Mouse (Mus musculus): Measurements from ENCODE around the gene Elf2.

The Elf2 gene

DNA sequence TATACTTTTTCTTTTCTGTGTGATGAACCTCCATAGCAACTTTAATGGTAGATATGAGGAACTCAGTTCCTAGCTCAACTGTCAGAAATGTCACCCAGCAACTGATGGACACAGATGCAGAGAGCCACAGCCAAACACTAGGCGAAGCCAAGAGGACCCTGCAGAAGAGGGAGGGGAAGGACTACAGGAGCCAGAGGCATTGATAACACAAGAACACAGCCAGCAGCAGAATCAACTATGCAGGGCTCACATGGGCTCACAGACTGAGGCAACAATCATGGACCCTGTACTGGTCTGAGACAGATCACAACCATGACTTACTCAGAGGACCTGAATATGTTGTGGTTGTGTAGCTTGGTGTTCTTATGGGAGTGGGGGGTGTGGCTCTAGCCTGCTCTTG lies 56.1 kb downstream of the Elf2 start:
- in situ Hi-C loops (cut with MseI, MboI), result no loop called here

DNA sequence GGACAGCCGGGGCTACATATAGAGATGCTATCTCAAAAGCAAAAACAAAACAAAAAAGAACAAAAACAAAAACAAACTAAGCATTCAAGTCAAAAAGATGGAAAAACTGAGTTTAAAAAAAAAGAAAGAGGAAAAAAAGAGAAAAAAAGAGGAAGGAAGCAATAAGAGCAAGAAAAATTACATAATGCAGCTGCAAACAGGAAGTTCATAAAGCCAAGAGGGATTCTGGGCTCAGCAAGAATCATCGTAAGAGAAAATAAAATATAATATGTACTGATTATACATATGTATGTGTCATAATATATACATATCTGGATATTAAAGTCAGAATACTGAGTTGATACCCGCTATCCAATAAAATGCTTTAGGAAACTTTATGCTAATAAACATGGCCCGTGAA lies 58.7 kb downstream of the Elf2 start:
- in situ Hi-C loops (cut with MseI, MboI), result no loop called here

DNA sequence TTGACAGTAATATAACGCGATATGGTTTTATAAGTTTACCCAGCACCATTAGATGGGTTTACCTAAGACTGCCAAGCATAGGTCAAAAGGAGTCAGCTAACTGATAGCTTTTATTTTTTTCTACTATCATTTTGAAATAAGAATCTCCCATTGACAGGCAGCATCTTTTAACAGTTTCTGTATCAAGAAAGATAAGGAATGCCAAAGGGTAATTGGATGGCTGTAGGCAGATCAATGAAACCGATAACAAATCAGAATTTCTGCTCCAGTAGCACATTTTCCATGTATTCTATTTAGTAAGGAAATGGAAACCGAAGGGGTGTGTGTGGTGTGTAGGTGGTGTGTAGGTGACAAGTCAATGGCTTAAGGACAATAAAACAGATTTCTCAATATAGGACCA lies 62.0 kb downstream of the Elf2 start:
- in situ Hi-C loops (cut with MseI, MboI), result no loop called here

DNA sequence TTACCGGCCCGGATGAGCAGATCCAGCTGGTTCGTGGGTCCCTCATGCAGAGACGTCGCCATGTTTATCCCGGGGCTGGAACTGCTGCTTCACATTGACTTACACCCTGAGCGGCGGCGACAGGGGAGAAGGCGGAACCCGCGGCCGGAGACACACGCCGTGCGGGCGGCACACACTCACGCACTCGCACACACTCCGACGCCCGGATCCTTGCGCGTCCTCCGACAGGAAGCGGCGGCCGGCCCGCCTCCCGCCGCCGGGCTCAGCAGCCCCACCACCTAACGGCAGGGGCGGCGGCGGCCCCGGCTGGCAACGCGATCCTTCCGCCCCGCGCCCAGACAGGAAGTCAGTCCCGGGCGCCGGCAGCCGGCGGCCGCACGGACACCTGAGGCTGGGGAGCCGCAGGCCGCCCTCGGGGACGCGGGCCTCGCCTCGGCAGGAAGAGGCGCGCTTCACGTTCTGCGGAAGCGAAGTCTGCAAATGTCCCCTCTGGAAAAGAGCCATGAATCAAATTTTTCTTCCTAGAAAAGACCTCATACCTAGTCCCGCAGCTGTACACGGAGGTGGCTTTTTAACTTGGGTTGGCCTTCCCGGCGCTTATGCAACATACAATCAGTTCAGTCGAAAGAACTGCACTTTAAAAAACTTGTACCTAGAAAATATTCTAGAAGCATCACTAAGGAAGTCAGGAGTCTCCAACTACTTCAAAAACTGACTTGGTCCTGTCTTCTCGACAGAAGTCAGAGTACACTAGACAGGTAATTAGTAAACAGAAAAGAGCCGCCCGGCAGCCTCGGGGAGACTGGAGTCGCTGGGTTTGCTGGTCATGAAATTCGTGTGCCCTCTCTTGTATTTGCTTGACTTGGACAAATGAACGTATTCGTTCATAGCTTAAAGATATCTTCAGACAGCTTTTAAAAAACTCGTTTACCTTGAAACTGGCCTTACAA lies 63.0 kb downstream of the Elf2 start:
- in situ Hi-C loops (cut with MseI, MboI), result no loop called here

DNA sequence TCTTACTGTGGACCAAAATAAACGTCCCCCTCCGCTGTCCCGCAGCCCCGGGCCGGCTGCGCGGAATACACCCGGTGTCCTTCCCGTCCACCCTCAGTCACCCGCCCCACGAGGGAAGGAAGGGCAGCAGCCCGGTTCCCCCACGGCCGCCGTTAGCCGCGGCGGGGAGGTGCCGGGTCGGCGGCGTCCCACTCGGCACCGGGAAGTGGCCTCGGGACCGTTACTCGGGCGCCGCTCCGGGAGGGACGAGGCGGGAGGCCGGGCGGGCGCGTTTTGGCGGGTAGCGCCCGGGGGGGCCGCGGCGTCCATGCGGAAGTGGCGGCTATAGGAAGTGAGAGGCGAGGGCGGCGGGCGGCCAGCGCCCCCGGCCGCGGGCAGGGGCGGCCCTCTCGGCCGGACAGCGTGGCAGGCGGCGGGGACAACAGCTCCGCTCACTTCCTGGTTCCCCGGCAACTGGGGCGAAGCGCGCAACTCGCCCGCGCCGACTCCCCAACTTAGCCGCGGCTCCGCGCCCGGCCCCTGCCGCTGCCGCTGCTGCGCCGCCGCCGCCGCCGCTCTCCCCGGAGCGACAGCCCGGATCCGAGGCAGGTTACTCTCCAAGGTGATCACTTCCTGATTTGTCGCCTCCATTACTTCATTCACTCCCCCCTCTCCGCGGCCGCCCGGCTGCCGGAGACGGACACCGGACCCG lies 63.9 kb downstream of the Elf2 start:
- in situ Hi-C loops (cut with MseI, MboI), result no loop called here

DNA sequence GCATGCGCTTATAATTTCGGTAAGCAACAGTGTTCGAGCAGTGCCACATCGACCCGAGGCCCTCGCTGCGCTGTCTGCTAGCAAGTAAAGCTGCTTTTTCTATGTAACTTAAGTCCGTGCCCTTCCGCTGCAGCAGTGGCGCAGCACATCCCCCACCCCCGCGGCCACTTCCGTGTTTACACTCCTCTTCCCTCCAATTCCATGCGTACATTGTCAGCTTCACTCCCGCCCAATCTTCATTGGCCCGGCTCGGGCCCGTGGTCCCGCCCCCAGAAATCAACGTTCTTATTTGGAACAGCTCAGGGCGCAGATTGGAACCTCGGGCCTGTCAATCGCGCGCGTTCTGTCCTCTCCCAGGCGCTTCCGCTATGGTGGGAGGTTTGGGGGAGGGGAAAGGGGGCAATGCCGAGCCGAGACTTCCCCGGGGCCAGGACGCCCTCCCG lies 64.5 kb downstream of the Elf2 start:
- in situ Hi-C loops (cut with MseI, MboI), result no loop called here

DNA sequence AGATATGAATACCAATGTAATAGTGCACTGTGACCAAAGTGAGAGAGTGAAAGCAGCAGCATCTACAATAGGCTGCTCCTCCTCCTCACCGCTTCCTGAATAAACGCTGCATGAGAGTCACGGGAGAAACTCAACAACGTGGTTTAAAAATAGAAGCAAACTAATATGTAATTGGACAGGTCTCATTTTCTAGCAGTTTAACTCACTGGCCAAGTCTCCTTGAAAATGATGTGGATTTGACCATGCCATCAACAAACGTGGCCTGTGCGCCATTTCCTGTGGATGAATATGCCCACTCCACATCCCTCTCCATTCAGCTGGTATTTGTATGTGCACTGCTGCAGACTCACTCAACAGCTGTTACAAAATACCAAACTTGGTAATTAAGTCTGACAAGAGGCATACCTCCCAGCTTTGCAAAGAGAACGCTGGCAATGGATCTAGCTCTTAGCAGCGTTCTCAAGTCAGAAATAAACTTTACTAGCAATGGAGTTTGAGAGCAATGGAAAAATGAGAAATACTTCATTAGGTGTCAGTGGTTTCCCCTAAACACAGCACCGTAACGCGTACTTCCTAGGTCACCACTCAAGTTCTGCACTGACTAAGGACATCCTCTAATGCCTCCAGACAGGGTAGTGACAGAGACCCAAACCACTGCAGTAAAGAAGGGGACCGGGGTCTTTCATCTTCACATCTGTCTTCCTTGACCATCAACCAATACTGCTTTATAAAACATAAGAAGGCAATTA lies 70.2 kb downstream of the Elf2 start:
- in situ Hi-C loops (cut with MseI, MboI), result no loop called here

DNA sequence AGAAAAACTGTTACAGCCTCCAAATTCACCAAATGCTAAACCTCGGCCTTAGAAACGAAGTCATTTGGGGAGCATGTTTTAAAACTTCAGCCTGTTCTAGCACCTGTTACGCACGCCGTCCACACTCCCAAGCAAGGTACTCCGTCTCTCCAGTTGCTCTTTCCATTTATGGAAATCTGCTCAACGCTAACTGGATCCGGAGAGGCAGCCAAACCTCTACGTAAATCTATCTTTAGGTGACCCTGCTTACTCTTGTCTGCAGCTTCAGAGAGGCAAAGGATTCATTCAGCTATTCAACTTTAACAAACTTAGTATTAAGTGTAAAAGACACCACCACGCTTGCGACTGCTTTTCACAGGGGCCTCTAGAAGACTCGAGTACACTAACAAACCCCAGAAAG lies 72.0 kb downstream of the Elf2 start:
- in situ Hi-C loops (cut with MseI, MboI), result no loop called here

DNA sequence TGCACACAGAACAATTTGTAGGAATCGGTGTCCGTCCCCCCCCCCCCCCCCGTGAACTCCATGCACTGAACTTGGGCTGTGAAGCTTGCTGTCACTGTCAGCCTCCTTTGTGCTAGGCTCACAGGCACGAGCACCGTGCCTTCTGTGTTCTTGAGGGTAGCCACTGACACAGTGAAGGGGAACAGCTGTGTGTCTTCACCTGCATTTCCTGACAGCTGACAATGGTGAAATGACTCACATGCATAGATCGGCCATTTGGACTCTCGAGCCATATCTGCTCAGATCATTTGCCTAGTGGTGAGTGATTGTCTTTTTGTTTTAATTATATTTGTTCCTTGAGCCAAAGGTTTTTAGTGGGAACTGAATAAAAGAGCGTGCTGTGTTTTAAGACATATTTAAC lies 77.5 kb downstream of the Elf2 start:
- in situ Hi-C loops (cut with MseI, MboI), result no loop called here

DNA sequence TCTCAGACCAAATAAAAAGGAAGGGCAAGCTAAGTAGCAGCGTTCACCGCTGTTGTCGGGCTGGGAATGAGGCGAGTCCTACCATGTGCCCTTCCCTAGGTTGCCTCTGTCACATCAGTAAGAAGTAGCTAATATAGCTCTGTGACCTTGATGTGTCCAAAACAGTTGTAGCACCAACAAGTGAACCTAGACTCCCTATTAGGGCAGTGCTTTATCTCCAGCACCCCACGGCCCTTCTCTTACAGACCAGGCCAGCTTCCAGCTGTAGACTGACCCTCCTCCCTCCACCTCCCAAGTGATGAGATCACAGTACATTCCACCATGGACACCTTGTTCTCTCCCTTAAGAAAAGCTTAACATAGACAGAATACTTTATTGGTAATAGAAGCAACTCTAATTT lies 82.4 kb downstream of the Elf2 start:
- in situ Hi-C loops (cut with MseI, MboI), result no loop called here

DNA sequence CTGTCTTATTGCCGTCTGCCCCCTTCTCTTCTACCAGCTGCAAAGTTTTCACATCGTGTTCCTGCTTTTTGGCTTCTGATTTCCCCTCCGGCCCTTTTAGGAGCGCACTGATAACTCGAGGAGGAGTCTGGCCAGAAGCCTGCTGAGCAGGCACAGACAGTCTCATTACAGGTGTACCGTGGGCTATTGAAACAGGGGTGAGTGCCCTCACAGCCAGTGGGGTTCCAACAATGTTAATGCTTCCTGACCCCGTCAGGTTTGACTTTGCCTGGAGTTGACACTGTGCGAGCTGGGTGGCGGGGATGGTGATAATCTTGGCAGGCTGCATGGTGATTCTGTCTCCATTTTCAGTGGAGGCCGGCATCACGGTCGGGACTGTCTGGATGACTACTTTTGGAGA lies 84.0 kb downstream of the Elf2 start:
- in situ Hi-C loops (cut with MseI, MboI), result no loop called here

DNA sequence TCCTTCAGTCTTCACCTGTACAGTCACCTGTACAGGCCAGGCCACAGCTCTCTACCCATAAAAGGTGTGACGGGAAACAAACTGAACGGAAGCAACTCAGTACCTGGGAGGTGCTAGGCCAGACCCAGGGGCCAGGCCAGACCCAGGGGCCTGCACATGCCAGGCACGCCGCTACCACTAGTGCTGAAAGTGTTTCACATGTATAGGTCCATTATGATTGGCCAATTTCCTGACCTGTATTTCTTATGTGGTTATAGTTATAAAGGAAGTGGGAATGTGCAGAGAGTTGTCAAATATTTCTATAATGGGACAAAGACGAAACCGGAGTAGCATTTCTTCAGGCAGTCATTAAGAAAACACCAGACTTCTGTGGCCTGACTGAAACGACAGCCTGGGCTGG lies 85.7 kb downstream of the Elf2 start:
- in situ Hi-C loops (cut with MseI, MboI), result no loop called here

DNA sequence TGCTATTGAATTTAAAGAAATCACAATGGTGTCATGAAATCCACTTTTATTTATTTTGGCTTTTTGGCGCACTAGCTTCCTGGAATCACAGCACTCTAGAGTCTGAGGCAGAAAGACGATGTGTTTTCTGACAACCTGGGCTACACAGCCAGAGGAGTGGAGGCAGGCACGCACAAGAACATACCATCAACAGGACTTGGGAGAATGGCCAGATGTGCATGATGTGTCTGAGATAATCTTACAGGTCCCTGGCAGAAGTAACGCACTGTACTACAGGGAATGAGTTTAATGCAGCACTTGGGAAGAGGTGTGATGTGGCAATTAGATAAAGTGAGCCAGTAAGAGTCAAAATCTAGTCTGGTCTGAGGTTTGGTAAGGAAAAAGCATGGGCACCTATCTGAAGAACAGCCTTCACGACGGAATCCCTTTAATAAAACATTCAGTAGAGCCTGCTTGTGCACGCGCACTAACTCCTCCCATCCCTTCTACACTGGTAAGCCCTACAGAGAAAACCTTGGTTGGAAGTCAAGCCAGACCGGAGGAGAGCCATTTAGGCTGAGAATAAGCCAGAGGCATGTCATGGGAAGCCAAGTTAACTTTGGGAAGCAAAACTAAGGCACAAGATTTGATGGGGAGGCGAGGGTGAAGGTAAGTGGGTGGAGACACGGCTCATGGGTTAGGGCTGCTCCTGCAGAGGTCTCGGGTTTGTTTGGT lies 87.6 kb downstream of the Elf2 start:
- in situ Hi-C loops (cut with MseI, MboI), result no loop called here

DNA sequence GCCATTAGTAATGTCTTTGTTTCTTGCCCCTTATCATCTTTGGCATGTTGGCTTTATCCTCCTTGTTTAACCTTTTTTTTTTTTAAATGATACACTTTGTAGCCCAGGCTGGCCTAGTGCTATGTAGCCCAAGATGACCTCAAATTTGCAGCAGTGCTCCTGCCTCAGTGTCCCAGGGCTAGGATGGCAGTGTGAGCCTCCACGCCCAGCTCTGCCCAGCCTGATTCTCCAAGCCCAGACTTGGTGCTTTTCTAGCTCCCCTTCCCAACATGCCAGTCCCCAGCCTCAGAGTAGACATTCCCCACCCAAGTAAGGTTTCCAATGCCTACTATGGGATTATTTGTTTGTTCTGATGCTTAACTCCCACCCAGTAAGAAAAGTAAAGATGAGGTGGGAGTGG lies 88.2 kb downstream of the Elf2 start:
- in situ Hi-C loops (cut with MseI, MboI), result no loop called here

DNA sequence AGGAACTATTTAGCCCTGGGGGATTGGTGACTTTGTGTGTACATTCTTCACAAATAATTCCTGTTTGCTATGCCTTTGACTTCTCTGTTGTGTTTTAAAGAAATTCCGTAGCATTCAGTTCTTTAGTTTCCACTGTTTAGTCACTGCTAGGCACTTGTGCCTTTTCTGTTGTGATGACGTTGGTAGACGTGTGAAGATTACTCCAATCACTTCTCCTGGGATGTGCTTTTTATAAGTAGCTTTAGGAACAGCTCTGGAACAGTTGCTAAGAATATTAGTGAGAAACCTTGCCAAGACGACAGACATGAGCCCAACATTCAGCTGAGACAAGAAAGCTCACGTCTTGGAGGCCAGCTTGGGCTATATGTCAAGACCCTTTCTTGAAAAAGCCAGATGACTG lies 89.4 kb downstream of the Elf2 start:
- in situ Hi-C loops (cut with MseI, MboI), result no loop called here

DNA sequence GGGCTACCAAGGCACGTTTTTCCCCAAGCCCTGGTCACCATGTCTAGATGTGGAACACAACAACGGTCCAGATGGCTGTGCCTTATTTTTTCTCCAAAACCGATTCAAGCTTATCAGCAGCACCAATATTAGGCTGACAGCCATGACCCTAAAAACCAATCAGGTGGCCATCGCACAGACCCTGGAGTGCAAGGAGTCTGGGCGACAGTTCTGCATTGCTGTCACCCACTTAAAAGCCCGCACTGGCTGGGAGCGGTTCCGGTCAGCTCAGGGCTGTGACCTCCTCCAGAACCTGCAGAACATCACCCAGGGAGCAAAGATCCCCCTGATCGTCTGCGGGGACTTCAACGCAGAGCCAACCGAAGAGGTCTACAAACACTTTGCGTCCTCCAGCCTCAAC lies 90.6 kb downstream of the Elf2 start:
- in situ Hi-C loops (cut with MseI, MboI), result no loop called here

DNA sequence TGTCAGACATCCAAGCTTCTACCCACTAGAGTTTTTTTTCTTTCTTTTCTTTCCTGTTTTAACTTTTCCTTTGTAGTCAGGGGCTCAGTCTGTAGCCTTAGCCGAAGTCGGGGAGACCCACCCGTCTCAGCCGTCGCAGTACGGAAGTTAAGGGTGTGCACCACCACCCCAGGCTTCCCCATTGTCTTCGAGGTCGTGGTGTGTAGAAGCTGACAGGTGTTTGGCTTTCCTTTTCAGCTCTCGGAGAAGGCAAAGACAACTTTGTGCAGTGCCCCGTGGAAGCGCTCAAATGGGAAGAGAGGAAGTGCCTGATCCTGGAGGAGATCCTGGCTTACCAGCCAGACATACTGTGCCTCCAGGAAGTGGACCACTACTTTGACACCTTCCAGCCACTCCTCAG lies 91.0 kb downstream of the Elf2 start:
- in situ Hi-C loops (cut with MseI, MboI), result no loop called here

DNA sequence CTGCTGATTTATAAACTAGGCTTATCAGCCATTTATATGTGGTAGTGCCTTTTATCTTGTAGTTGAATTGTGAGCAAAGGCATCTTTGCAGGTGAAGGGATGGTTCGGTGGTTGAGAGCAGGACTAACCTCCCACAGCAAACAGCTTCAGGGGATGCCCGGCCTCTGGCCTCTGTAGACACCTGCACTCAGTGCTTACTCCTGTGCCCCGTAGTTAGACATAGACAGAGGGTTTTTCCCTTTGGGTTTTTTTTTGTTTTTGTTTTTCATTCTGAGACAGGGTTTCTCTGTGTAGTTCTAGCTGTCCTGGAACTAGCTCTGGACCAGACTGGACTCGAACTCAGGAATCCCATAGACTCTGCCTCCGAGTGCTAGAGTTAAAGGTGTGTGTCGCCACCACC lies 91.9 kb downstream of the Elf2 start:
- in situ Hi-C loops (cut with MseI, MboI), result no loop called here

DNA sequence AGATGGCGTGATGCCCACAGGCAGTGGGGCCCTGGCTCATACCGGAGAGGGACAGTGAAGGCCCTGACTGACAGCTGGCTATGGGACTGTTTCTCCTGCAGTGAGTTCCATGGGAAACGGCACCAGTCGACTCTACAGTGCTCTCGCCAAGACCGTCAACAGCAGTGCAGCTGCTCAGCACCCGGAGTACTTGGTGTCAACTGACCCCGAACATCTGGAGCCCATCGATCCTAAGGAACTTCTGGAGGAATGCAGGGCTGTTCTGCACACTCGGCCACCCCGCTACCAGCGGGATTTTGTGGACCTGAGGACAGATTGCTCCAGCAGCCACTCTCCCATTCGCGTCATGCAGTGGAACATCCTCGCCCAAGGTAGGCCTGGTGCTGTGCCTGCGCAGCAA lies 92.8 kb downstream of the Elf2 start:
- in situ Hi-C loops (cut with MseI, MboI), result no loop called here

DNA sequence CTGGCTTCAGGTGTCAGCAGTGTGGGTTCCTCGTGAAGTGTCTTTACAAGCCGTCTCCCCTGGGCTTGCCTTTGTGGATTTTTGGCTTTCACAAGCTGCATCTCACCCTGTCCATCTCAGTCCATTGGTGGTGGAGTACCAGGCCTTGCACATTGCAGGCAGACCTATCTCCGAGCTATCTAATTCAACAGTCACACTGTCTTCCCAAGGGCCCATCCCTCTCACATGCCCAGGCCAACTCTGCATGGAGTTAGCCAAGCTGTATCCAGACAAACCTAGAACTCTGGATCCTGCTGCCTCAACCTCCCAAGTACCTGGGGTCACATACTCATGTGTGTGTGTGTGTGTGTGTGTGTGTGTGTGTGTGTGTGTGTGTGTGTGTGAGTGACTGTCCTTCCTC lies 100.9 kb downstream of the Elf2 start:
- in situ Hi-C loops (cut with MseI, MboI), result loop anchor here in 1 of 2 experiments (10.0 kb wide), 1 partner anchor 115 kb away; no protein-coding TSS in a partner anchor

DNA sequence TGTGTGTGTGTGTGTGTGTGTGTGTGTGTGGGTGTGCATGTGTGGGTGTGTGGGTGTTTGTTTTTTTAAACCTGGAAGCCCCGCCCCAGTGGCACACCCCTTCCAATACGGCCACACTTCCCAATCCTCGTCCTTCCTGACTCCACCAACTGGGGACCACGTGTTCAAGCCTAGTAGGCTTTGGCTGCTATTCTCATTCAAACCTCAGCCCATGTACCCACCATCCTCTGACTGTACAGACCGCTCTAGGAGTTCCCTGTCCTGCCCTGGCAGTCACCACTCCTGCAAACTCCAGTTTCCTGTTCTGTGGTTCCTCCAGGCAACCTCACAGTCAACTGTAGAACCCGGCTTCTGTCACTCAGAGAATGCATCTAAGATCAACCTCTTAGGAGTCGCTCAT lies 101.9 kb downstream of the Elf2 start:
- in situ Hi-C loops (cut with MseI, MboI), result loop anchor here in 1 of 2 experiments (10.0 kb wide), 1 partner anchor 116 kb away; no protein-coding TSS in a partner anchor

DNA sequence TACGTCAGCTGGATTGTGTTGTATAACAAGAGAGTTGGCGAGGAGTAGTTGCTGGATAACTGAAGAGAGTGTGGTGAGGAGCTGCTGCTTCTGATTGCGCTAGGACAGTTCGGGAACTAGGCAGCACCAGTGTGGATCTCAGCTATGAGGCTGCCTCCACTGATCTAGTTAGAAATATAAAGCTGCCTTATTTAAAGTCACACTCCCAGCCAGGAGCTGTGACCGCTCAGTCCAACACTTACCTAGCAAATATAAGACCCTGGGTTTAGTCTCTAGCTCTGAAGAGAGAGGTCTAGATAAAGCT lies 105.8 kb downstream of the Elf2 start:
- in situ Hi-C loops (cut with MseI, MboI), result loop anchor here in 1 of 2 experiments (10.0 kb wide), 1 partner anchor 120 kb away; no protein-coding TSS in a partner anchor

All from mouse trophoblast stem cell (cell line).